Mouse (Mus musculus) spleen, postnatal 0 days (tissue): ENCODE measurements around the gene Lsm12. TPM values are rescaled to one million over a fixed set of nuclear protein-coding genes. Genes with fewer than 3 reads are reported as not detected.

Source experiments
- polyA plus RNA-seq: library from polyadenylated mRNA; unstranded; fragments of >200 nt; fragmentation: Nextera tagmentation; extraction: Ambion mirVana; gene quantifications from 2 replicates; pipeline ENCODE4 v1.2.1, GENCODE M21; 2015

The Lsm12 gene
- 83.8 and 86.1 TPM in 2 replicates for polyA plus RNA-seq

GRCm38 (mm10) chr11:102184646-102185495 is at the start of gene Lsm12:
TSS of gene Lsm12 (minus strand) at chr11:102185296.

DNA sequence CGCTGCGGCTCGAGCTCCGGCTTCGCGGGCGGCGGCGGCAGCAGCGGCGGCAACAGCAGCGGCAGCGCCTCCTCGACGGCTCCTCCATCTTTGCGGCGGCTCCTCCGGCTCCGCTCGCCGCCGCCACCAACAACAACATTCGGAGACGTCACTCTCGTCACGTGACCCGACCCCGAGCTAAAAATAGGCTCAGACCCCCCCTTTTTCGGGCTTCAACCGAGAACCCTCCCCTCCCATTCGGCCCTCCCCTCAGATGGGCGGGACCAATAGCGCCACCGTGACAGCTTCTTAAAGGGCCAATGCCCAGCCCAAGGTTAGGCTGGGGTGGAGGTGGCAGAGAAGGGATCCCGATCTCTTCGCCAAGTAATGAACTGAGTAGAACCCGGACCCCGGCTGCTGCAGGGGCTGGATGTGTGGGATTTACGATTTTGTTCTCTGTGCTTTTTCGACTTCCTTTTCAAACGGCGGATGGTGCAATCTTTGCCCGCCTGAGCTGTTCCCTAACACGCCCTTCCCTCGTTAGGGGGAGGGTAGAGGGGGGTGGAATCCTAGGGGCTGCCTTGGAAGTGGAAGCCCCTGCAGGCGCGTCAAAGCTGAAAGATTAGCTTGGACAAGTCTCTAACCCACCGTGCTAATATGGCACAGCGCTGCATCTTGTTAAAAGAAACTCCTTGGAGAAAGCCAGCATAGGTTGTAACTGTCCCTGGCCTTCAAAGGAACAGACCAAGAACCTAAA is 45.1 kb upstream of the Lsm12 start, which contains the start of gene Hdac5:
Gene Hdac5, minus strand, starts transcription at position 161 of the 736 bp plus-strand sequence.

GRCm38 (mm10) chr11:102189461-102190436 is 4.7 kb upstream of the Lsm12 start, which contains the start of gene G6pc3:
TSS of gene G6pc3 (plus strand) at chr11:102189620.

GRCm38 (mm10) chr11:102156039-102156785 is 28.9 kb downstream of the Lsm12 start, which contains the start of gene Tmem101:
TSS of gene Tmem101 (minus strand) at chr11:102156404.

GRCm38 (mm10) chr11:102145471-102146001 is 39.6 kb downstream of the Lsm12 start, which contains the start of gene Nags:
TSS of gene Nags (plus strand) at chr11:102145513.

Other genes with a start within 250 kb of the Lsm12 start
- gene Sost, start 218.3 kb downstream of the Lsm12 start, polyA plus RNA-seq, result 0.06 TPM in 1 of 2 replicates, not detected in the other
- gene Cfap97d1, start 201.0 kb downstream of the Lsm12 start, polyA plus RNA-seq, result not detected in 2 replicates
- 11.4 and 14.5 TPM in 2 replicates for gene Dusp3, start 198.3 kb downstream of the Lsm12 start, polyA plus RNA-seq
- 1.3 and 1.5 TPM in 2 replicates for gene Mpp3, start 156.8 kb downstream of the Lsm12 start, polyA plus RNA-seq
- gene Cd300lg, start 143.8 kb downstream of the Lsm12 start, polyA plus RNA-seq, result 1.8 and 2.2 TPM in 2 replicates
- 7.9 and 9.7 TPM in 2 replicates for gene Mpp2, start 96.8 kb downstream of the Lsm12 start, polyA plus RNA-seq
- 0.72 TPM in 1 of 2 replicates, not detected in the other for gene Ppy, start 84.0 kb downstream of the Lsm12 start, polyA plus RNA-seq
- gene Pyy, start 77.5 kb downstream of the Lsm12 start, polyA plus RNA-seq, result 1.3 and 3.6 TPM in 2 replicates
- gene Nags, start 39.8 kb downstream of the Lsm12 start, polyA plus RNA-seq, result 3.7 TPM in 2 replicates
- 10.9 and 12.3 TPM in 2 replicates for gene Tmem101, start 28.9 kb downstream of the Lsm12 start, polyA plus RNA-seq
- gene G6pc3, start 4.3 kb upstream of the Lsm12 start, polyA plus RNA-seq, result 17.9 and 21.1 TPM in 2 replicates
- gene Hdac5, start 44.9 kb upstream of the Lsm12 start, polyA plus RNA-seq, result 21.8 and 29.1 TPM in 2 replicates
- gene BC030867, start 63.6 kb upstream of the Lsm12 start, polyA plus RNA-seq, result 13.6 and 14.9 TPM in 2 replicates
- 0.07 and 0.11 TPM in 2 replicates for gene Asb16, start 83.4 kb upstream of the Lsm12 start, polyA plus RNA-seq
- 33.5 and 36.0 TPM in 2 replicates for gene Tmub2, start 99.6 kb upstream of the Lsm12 start, polyA plus RNA-seq
- gene Atxn7l3, start 111.3 kb upstream of the Lsm12 start, polyA plus RNA-seq, result 8.5 and 9.3 TPM in 2 replicates
- 67.7 and 68.5 TPM in 2 replicates for gene Ubtf, start 134.4 kb upstream of the Lsm12 start, polyA plus RNA-seq
- 509 and 579 TPM in 2 replicates for gene Slc4a1, start 180.9 kb upstream of the Lsm12 start, polyA plus RNA-seq
- gene Rundc3a, start 208.1 kb upstream of the Lsm12 start, polyA plus RNA-seq, result 2.0 and 2.6 TPM in 2 replicates
- gene Slc25a39, start 222.7 kb upstream of the Lsm12 start, polyA plus RNA-seq, result 360 and 378 TPM in 2 replicates
- gene Grn, start 245.0 kb upstream of the Lsm12 start, polyA plus RNA-seq, result 103 and 160 TPM in 2 replicates